Mouse (Mus musculus) testis, adult 2 months (tissue): ENCODE measurements around the gene Smtnl2.

Experiments used
- CTCF ChIP-seq: fragments of 200-500 bp; IDR thresholded peaks from 2 replicates; pipeline ENCODE4 v1.5.1; 2012; ENCODE audit warnings: low read depth, mild to moderate bottlenecking, inconsistent platforms, low read length, moderate library complexity; ENCODE audit not compliant: control insufficient read depth, insufficient read depth, insufficient replicate concordance
- POLR2A ChIP-seq: fragments of 200-500 bp; IDR thresholded peaks from 2 replicates; pipeline ENCODE4 v1.6.1; 2012; ENCODE audit warnings: low read depth, mild to moderate bottlenecking, inconsistent platforms, low read length, moderate library complexity; ENCODE audit not compliant: control insufficient read depth

- no peak for TF ChIP-seq CTCF
- no peak for TF ChIP-seq POLR2A
Observed at GRCm38 (mm10) chr11:72408451-72409170, 2.9 kb downstream of the Smtnl2 start.
